Mouse (Mus musculus) liver, embryonic 11.5 days (tissue): ENCODE results near the gene Gpr150. TPM values are rescaled to one million over a fixed set of nuclear protein-coding genes. Genes with fewer than 3 reads are reported as not detected.
A peak's percentile ranks its signal among the peaks of the same experiment; 100 is the strongest.

Experiments
- ATAC-seq: fragments of 200-750 bp; cut with Nextera tagmentation; replicated peaks from 2 replicates; pipeline ENCODE4 v1.8.0; 2017; ENCODE audit warnings: moderate number of reproducible peaks, mild to moderate bottlenecking, moderate TSS enrichment, moderate library complexity; ENCODE audit not compliant: low FRiP score
- DNase-seq: peaks from one replicate; pipeline ENCODE4 v3.0.0-alpha.2; 2017; ENCODE audit warnings: low spot score
- H3K27ac ChIP-seq: fragments of 300-500 bp; sonication (generic); 2 replicates; pipeline ENCODE4 v1.5.1; 2014; ENCODE audit warnings: mild to moderate bottlenecking, low read depth, low read length, control low read depth
- H3K27me3 ChIP-seq: fragments of 300-500 bp; sonication (generic); replicated peaks from 2 replicates; pipeline ENCODE4 v1.6.1; 2014; ENCODE audit warnings: low read length, mixed read lengths; ENCODE audit not compliant: control insufficient read depth, insufficient read depth
- H3K36me3 ChIP-seq: fragments of 300-500 bp; sonication (generic); 2 replicates; pipeline ENCODE4 v1.6.1; 2014; ENCODE audit warnings: mild to moderate bottlenecking, low read length, moderate library complexity, mixed read lengths; ENCODE audit not compliant: control insufficient read depth, insufficient read depth
- H3K4me1 ChIP-seq: fragments of 300-500 bp; sonication (generic); replicated peaks from 2 replicates; pipeline ENCODE4 v1.6.1; 2014; ENCODE audit warnings: low read length, mixed read lengths; ENCODE audit not compliant: control insufficient read depth, insufficient read depth
- H3K4me2 ChIP-seq: fragments of 300-500 bp; sonication (generic); 2 replicates; pipeline ENCODE4 v1.6.1; 2014; ENCODE audit warnings: mild to moderate bottlenecking, control low read depth, moderate library complexity
- H3K4me3 ChIP-seq: fragments of 300-500 bp; sonication (generic); 2 replicates; pipeline ENCODE4 v1.5.1; 2014; ENCODE audit warnings: low read depth, low read length, control low read depth
- H3K9ac ChIP-seq: fragments of 300-500 bp; sonication (generic); 2 replicates; pipeline ENCODE4 v1.6.1; 2014; ENCODE audit warnings: low read depth, low read length, control low read depth
- H3K9me3 ChIP-seq: fragments of 300-500 bp; sonication (generic); 2 replicates; pipeline ENCODE4 v1.6.1; 2016; ENCODE audit warnings: low read length, inconsistent platforms, mixed read lengths; ENCODE audit not compliant: control insufficient read depth
- WGBS: fragments of 180-500 bp; shearing (Covaris S2); extraction: QIAGEN DNeasy Blood & Tissue Kit; methylation state at CpG from one replicate; pipeline ENCODE4 v1.1.7; 2014; 5-methylcytosine and 5-hydroxymethylcytosine counted together
- polyA plus RNA-seq: library from polyadenylated mRNA; unstranded; fragments of >200 nt; fragmentation: Nextera tagmentation; extraction: Ambion mirVana; gene quantifications from 2 replicates; pipeline ENCODE4 v1.2.1, GENCODE M21; 2014

Gpr150 gene
- polyA plus RNA-seq, 1 experiment from 2014 or later, result 2.9 TPM

- H3K9me3 ChIP-seq, result no peaks in the 10 kb centered on the region
- H3K27ac ChIP-seq, result no peak overlapping the region
- no peak overlapping the region for H3K9ac ChIP-seq
- H3K4me1 ChIP-seq, result no peaks in the 10 kb centered on the region
- no peak overlapping the region for H3K4me2 ChIP-seq
- H3K27me3 ChIP-seq, result peaks cover 7% of the 10 kb centered on the region; the same call in 1 of the 2 replicates
- no peak for ATAC-seq
- DNase-seq, result no peak
- peaks cover 3% of the 10 kb centered on the region; the same call in 1 of the 2 replicates for H3K36me3 ChIP-seq
- no peak overlapping the region for H3K4me3 ChIP-seq
- WGBS, result 88% methylated on average over 3 of the region's 3 CpGs
Observed at GRCm38 (mm10) chr13:76062126-76062525, 5.3 kb upstream of the Gpr150 start.

GRCm38 (mm10) chr13:76059591-76059990 lies 2.8 kb upstream of the Gpr150 start:
- H3K9ac ChIP-seq, result no peak overlapping the region
- peaks cover 14% of the 10 kb centered on the region for H3K4me1 ChIP-seq
- H3K36me3 ChIP-seq, result no peaks in the 10 kb centered on the region
- H3K4me3 ChIP-seq, result no peak overlapping the region
- no peak overlapping the region for H3K27ac ChIP-seq
- H3K9me3 ChIP-seq, result no peaks in the 10 kb centered on the region
- no peak for ATAC-seq
- no peak for DNase-seq
- no peak overlapping the region for H3K4me2 ChIP-seq
- WGBS, result 89% methylated on average over 4 of the region's 4 CpGs
- H3K27me3 ChIP-seq, result peaks cover 24% of the 10 kb centered on the region

- no peak overlapping the region for H3K27ac ChIP-seq
- peaks cover 28% of the 10 kb centered on the region for H3K27me3 ChIP-seq
- ATAC-seq, result no peak
- no peak overlapping the region; the same call in 1 of the 2 replicates for H3K4me3 ChIP-seq
- H3K4me1 ChIP-seq, result peaks cover 14% of the 10 kb centered on the region
- 68% methylated on average over 10 of the region's 10 CpGs for WGBS
- H3K9ac ChIP-seq, result no peak overlapping the region
- no peaks in the 10 kb centered on the region for H3K9me3 ChIP-seq
- H3K4me2 ChIP-seq, result peak overlapping the region; percentile 99
- DNase-seq, result no peak
- no peaks in the 10 kb centered on the region for H3K36me3 ChIP-seq
Observed at GRCm38 (mm10) chr13:76057267-76058069, 672 bp upstream of the Gpr150 start.

- H3K9me3 ChIP-seq, result no peaks in the 10 kb centered on the region
- H3K36me3 ChIP-seq, result no peaks in the 10 kb centered on the region
- WGBS, result under 1% methylated on average over 34 of the region's 34 CpGs
- ATAC-seq, result peak; percentile 84
- peaks cover 14% of the 10 kb centered on the region for H3K4me1 ChIP-seq
- H3K27ac ChIP-seq, result no peak overlapping the region
- DNase-seq, result peak; percentile 79
- peak overlapping the region; percentile 59 for H3K9ac ChIP-seq
- peak overlapping the region; percentile 64 for H3K4me3 ChIP-seq
- H3K4me2 ChIP-seq, result peak overlapping the region; percentile 99
- H3K27me3 ChIP-seq, result peaks cover 28% of the 10 kb centered on the region
Observed at GRCm38 (mm10) chr13:76056261-76056724, 503 bp downstream of the Gpr150 start.

- DNase-seq (peak; percentile 81), ATAC-seq (peak; percentile 93)
- H3K9me3 ChIP-seq, result no peaks in the 10 kb centered on the region
- peak overlapping the region; percentile 59 for H3K9ac ChIP-seq
- peak overlapping the region; percentile 64 for H3K4me3 ChIP-seq
- H3K4me1 ChIP-seq, result peaks cover 14% of the 10 kb centered on the region
- peak overlapping the region; percentile 60 for H3K27ac ChIP-seq
- under 1% methylated on average over 58 of the region's 59 CpGs for WGBS
- H3K27me3 ChIP-seq, result peaks cover 28% of the 10 kb centered on the region
- peak overlapping the region; percentile 99 for H3K4me2 ChIP-seq
- H3K36me3 ChIP-seq, result no peaks in the 10 kb centered on the region
Observed at GRCm38 (mm10) chr13:76055391-76056232, 1.2 kb downstream of the Gpr150 start.

- Histone ChIP-seq H3K9ac (no peak overlapping the region), H3K27me3 (no peaks in the 10 kb centered on the region; the same call in 1 of the 2 replicates), H3K36me3 (no peaks in the 10 kb centered on the region), H3K4me2 (no peak overlapping the region), H3K9me3 (no peaks in the 10 kb centered on the region), H3K27ac (no peak overlapping the region), H3K4me1 (no peaks in the 10 kb centered on the region), H3K4me3 (no peak overlapping the region)
- ATAC-seq (no peak), DNase-seq (no peak)
Observed at GRCm38 (mm10) chr13:76044971-76045370, 11.8 kb downstream of the Gpr150 start.

GRCm38 (mm10) chr13:76042455-76042854 lies 14.3 kb downstream of the Gpr150 start:
- H3K9me3 ChIP-seq, result no peaks in the 10 kb centered on the region
- no peaks in the 10 kb centered on the region; the same call in 1 of the 2 replicates for H3K27me3 ChIP-seq
- no peaks in the 10 kb centered on the region for H3K36me3 ChIP-seq
- H3K9ac ChIP-seq, result no peak overlapping the region
- H3K4me1 ChIP-seq, result no peaks in the 10 kb centered on the region
- H3K4me2 ChIP-seq, result no peak overlapping the region
- H3K27ac ChIP-seq, result no peak overlapping the region
- no peak overlapping the region for H3K4me3 ChIP-seq
- no peak for DNase-seq
- 67% methylated on average over 1 of the region's 1 CpGs for WGBS
- no peak for ATAC-seq

- ATAC-seq, result no peak
- Histone ChIP-seq H3K4me2 (no peak overlapping the region), H3K4me1 (no peaks in the 10 kb centered on the region), H3K9ac (no peak overlapping the region), H3K9me3 (no peaks in the 10 kb centered on the region), H3K27ac (no peak overlapping the region), H3K36me3 (no peaks in the 10 kb centered on the region), H3K27me3 (no peaks in the 10 kb centered on the region), H3K4me3 (no peak overlapping the region)
- DNase-seq, result no peak
- 79% methylated on average over 3 of the region's 3 CpGs for WGBS
Observed at GRCm38 (mm10) chr13:76024588-76024987, 32.2 kb downstream of the Gpr150 start.
